Mouse (Mus musculus) lung, embryonic 14.5 days (tissue): ENCODE results near the gene Utf1. TPM values are rescaled to one million over a fixed set of nuclear protein-coding genes. Genes with fewer than 3 reads are reported as not detected.

Experiments used
- ATAC-seq: fragments of 200-750 bp; cut with Nextera tagmentation; 2 replicates; pipeline ENCODE4 v1.8.0; 2017; ENCODE audit warnings: mild to moderate bottlenecking, moderate TSS enrichment, moderate library complexity; ENCODE audit not compliant: insufficient read depth
- DNase-seq: peaks from one replicate; pipeline ENCODE4 v3.0.0-alpha.2; 2015
- H3K27ac ChIP-seq: fragments of 300-500 bp; sonication (generic); 2 replicates; pipeline ENCODE4 v1.5.1; 2014; ENCODE audit warnings: low read depth, mild to moderate bottlenecking, moderate library complexity
- H3K27me3 ChIP-seq: fragments of 300-500 bp; sonication (generic); 2 replicates; pipeline ENCODE4 v1.6.1; 2014; ENCODE audit warnings: low read length, control low read depth; ENCODE audit not compliant: insufficient read depth
- H3K36me3 ChIP-seq: fragments of 300-500 bp; sonication (generic); 2 replicates; pipeline ENCODE4 v1.6.1; 2014; ENCODE audit warnings: control low read depth; ENCODE audit not compliant: insufficient read depth
- H3K4me1 ChIP-seq: fragments of 300-500 bp; sonication (generic); 2 replicates; pipeline ENCODE4 v1.6.1; 2014; ENCODE audit warnings: antibody characterized with exemption, control low read depth; ENCODE audit not compliant: insufficient read depth
- H3K4me2 ChIP-seq: fragments of 300-500 bp; sonication (generic); 2 replicates; pipeline ENCODE4 v1.6.1; 2014; ENCODE audit warnings: mild to moderate bottlenecking
- H3K4me3 ChIP-seq: fragments of 300-500 bp; sonication (generic); 2 replicates; pipeline ENCODE4 v1.5.1; 2014; ENCODE audit warnings: low read depth, low read length
- H3K9ac ChIP-seq: fragments of 300-500 bp; sonication (generic); 2 replicates; pipeline ENCODE4 v1.6.1; 2014
- H3K9me3 ChIP-seq: fragments of 300-500 bp; sonication (generic); 2 replicates; pipeline ENCODE4 v1.6.1; 2016; ENCODE audit warnings: low read depth, low read length, control low read depth
- CTCF ChIP-seq: IDR thresholded peaks from 2 replicates; pipeline ENCODE4 v1.5.1; 2016; ENCODE audit warnings: antibody characterized with exemption, low read depth
- WGBS: fragments of 180-500 bp; shearing (Covaris S2); extraction: QIAGEN DNeasy Blood & Tissue Kit; methylation state at CpG from one replicate; pipeline ENCODE4 v1.1.7; 2014; 5-methylcytosine and 5-hydroxymethylcytosine counted together
- polyA plus RNA-seq: library from polyadenylated mRNA; unstranded; fragments of >200 nt; fragmentation: Nextera tagmentation; extraction: Ambion mirVana; gene quantifications from 2 replicates; pipeline ENCODE4 v1.2.1, GENCODE M21; 2014

The Utf1 gene
- polyA plus RNA-seq, 1 experiment from 2014 or later = 0.14 TPM

- no peaks in the 10 kb centered on the region for H3K27me3 ChIP-seq
- ATAC-seq = no peak
- H3K4me3 ChIP-seq = no peak overlapping the region
- WGBS = 68% methylated on average over 6 of the region's 6 CpGs
- H3K9ac ChIP-seq = no peak overlapping the region
- H3K4me2 ChIP-seq = no peak overlapping the region
- H3K27ac ChIP-seq = no peak overlapping the region
- no peaks in the 10 kb centered on the region for H3K36me3 ChIP-seq
- no peaks in the 10 kb centered on the region for H3K4me1 ChIP-seq
- TF ChIP-seq CTCF = no peak
- DNase-seq = no peak
- no peaks in the 10 kb centered on the region for H3K9me3 ChIP-seq
Observed at GRCm38 (mm10) chr7:139971436-139971835, 27.8 kb downstream of the Utf1 start.

- ATAC-seq (no peak), DNase-seq (no peak)
- no peak for TF ChIP-seq CTCF
Observed at GRCm38 (mm10) chr7:139972923-139973331, 29.3 kb downstream of the Utf1 start.

GRCm38 (mm10) chr7:139974307-139974706 lies 30.7 kb downstream of the Utf1 start:
- WGBS = 77% methylated on average over 10 of the region's 10 CpGs
- no peaks in the 10 kb centered on the region for H3K27me3 ChIP-seq
- H3K4me3 ChIP-seq = no peak overlapping the region
- H3K4me2 ChIP-seq = no peak overlapping the region
- TF ChIP-seq CTCF = no peak
- H3K9ac ChIP-seq = no peak overlapping the region
- DNase-seq (no peak), ATAC-seq (no peak)
- no peaks in the 10 kb centered on the region for H3K4me1 ChIP-seq
- no peaks in the 10 kb centered on the region for H3K36me3 ChIP-seq
- no peaks in the 10 kb centered on the region for H3K9me3 ChIP-seq
- no peak overlapping the region for H3K27ac ChIP-seq

More at GRCm38 (mm10) chr7:139972923-139973331, 29.3 kb downstream of the Utf1 start:
- no peaks in the 10 kb centered on the region for H3K36me3 ChIP-seq
- H3K4me2 ChIP-seq = no peak overlapping the region
- H3K4me1 ChIP-seq = no peaks in the 10 kb centered on the region
- H3K27ac ChIP-seq = no peak overlapping the region
- H3K9ac ChIP-seq = no peak overlapping the region
- no peaks in the 10 kb centered on the region for H3K9me3 ChIP-seq
- no peaks in the 10 kb centered on the region for H3K27me3 ChIP-seq
- H3K4me3 ChIP-seq = no peak overlapping the region

- H3K4me1 ChIP-seq = no peaks in the 10 kb centered on the region
- H3K4me2 ChIP-seq = no peak overlapping the region
- H3K27me3 ChIP-seq = no peaks in the 10 kb centered on the region
- 44% methylated on average over 5 of the region's 5 CpGs for WGBS
- DNase-seq (no peak), ATAC-seq (no peak)
- no peak overlapping the region for H3K4me3 ChIP-seq
- no peak overlapping the region for H3K9ac ChIP-seq
- H3K9me3 ChIP-seq = no peaks in the 10 kb centered on the region
- H3K27ac ChIP-seq = no peak overlapping the region
- no peak for TF ChIP-seq CTCF
- H3K36me3 ChIP-seq = no peaks in the 10 kb centered on the region
Observed at GRCm38 (mm10) chr7:139975471-139975870, 31.9 kb downstream of the Utf1 start.

- no peaks in the 10 kb centered on the region for H3K36me3 ChIP-seq
- no peaks in the 10 kb centered on the region for H3K4me1 ChIP-seq
- no peak for TF ChIP-seq CTCF
- WGBS = 3% methylated on average over 32 of the region's 32 CpGs
- H3K9ac ChIP-seq = peak within 1 kb of the TSS; percentile 42
- peak within 1 kb of the TSS; percentile 45 for H3K4me3 ChIP-seq
- ATAC-seq (peak; percentile 93), DNase-seq (peak; percentile 86)
- no peaks in the 10 kb centered on the region for H3K9me3 ChIP-seq
- H3K4me2 ChIP-seq = peak within 1 kb of the TSS; percentile 80
- H3K27ac ChIP-seq = no peak within 1 kb of the TSS; the same call in 1 of the 2 replicates
- no peaks in the 10 kb centered on the region for H3K27me3 ChIP-seq
Observed at GRCm38 (mm10) chr7:139978278-139978892, 34.8 kb downstream of the Utf1 start, which contains the start of gene 6430531B16Rik. TSS of gene 6430531B16Rik (minus strand) at chr7:139978755.

- no peak for TF ChIP-seq CTCF
- Histone ChIP-seq H3K4me1 (no peaks in the 10 kb centered on the region), H3K4me2 (peak overlapping the region; percentile 80), H3K36me3 (no peaks in the 10 kb centered on the region), H3K27me3 (no peaks in the 10 kb centered on the region), H3K9me3 (no peaks in the 10 kb centered on the region), H3K9ac (peak overlapping the region; percentile 42), H3K4me3 (peak overlapping the region; percentile 45), H3K27ac (no peak overlapping the region)
- DNase-seq (peak; percentile 19), ATAC-seq (peak; percentile 73)
- 38% methylated on average over 13 of the region's 13 CpGs for WGBS
Observed at GRCm38 (mm10) chr7:139979011-139979719, 35.6 kb downstream of the Utf1 start.

GRCm38 (mm10) chr7:139980778-139981177 lies 37.2 kb downstream of the Utf1 start:
- Histone ChIP-seq H3K9me3 (no peaks in the 10 kb centered on the region), H3K36me3 (no peaks in the 10 kb centered on the region), H3K4me1 (no peaks in the 10 kb centered on the region), H3K4me3 (no peak overlapping the region), H3K9ac (no peak overlapping the region), H3K27me3 (no peaks in the 10 kb centered on the region), H3K27ac (no peak overlapping the region), H3K4me2 (no peak overlapping the region)
- ATAC-seq (no peak), DNase-seq (no peak)
- TF ChIP-seq CTCF = no peak
- 52% methylated on average over 3 of the region's 3 CpGs for WGBS
